ENCODE assay signal across 29 mouse cellular contexts in the genomic region with DNA sequence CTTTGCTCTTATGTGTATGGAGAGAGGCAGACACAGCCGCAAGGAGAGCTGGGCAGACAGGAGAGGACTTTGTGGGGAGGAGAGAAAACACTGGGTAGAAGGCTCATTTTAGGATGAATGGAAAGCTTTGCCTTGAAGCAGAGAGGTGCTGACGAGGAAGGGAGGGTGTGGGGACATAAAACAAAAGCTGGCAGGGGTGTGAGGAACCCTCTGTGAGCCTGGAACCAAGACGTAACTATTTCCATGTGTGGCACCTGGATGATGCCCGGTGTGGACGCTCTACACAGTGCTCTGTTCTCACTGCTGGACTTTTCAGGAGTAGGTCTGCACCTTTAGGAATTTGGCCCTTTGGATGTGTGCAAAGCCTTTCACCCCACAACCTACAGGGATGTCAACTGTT.
DNase-seq lines count a peak whose midpoint lies in the region; ATAC-seq lines count a peak whose summit lies in the region.
"Had no signal": no experiment of that assay in that cellular context is flagged by ENCODE, and none has a peak within 500 bp of the region (broad histone marks: within the 10 kb centered on the region; RNA-seq: fewer than 3 reads in every experiment).

No protein-coding gene starts in this region.

- 28% methylated on average over 5 of the region's 5 CpGs for WGBS in limb, embryonic 12.5 days
- 31% methylated on average over 5 of the region's 5 CpGs for WGBS in limb, embryonic 15.5 days

- H3K36me3 ChIP-seq in limb, embryonic 12.5 days = peaks cover 25% of the 10 kb centered on the region; the same call in 1 of the 2 replicates
- no peaks in the 10 kb centered on the region for H3K36me3 ChIP-seq in limb, embryonic 15.5 days
- H3K36me3 ChIP-seq: forebrain, embryonic 12.5 days; forebrain, embryonic 15.5 days; heart, embryonic 12.5 days; heart, embryonic 15.5 days had no signal

- H3K9me3 ChIP-seq in limb, embryonic 12.5 days = no peaks in the 10 kb centered on the region
- no peaks in the 10 kb centered on the region for H3K9me3 ChIP-seq in limb, embryonic 15.5 days
- H3K9me3 ChIP-seq: embryonic facial prominence, embryonic 10.5 days; embryonic facial prominence, embryonic 13.5 days; forebrain, embryonic 12.5 days; forebrain, embryonic 15.5 days; heart, embryonic 12.5 days; heart, embryonic 15.5 days; hindbrain, embryonic 10.5 days; hindbrain, embryonic 13.5 days had no signal

- peak overlapping the region; percentile 73; the same call in 1 of the 2 replicates for H3K27ac ChIP-seq in limb, embryonic 12.5 days
- H3K27ac ChIP-seq in limb, embryonic 15.5 days = peak overlapping the region; percentile 33; the same call in 1 of the 2 replicates
- H3K27ac ChIP-seq: embryonic facial prominence, embryonic 10.5 days; embryonic facial prominence, embryonic 13.5 days; forebrain, embryonic 12.5 days; forebrain, embryonic 15.5 days; heart, embryonic 15.5 days; hindbrain, embryonic 10.5 days; hindbrain, embryonic 13.5 days had no signal

- no peak overlapping the region for H3K4me2 ChIP-seq in limb, embryonic 12.5 days
- no peak overlapping the region for H3K4me2 ChIP-seq in limb, embryonic 15.5 days
- H3K4me2 ChIP-seq: embryonic facial prominence, embryonic 13.5 days; forebrain, embryonic 12.5 days; forebrain, embryonic 15.5 days; heart, embryonic 15.5 days; hindbrain, embryonic 13.5 days had no signal

- ATAC-seq in limb, embryonic 12.5 days (ENCODE audit: insufficient number of reproducible peaks, insufficient read depth, low FRiP score, low TSS enrichment, low read depth) = peak; percentile 37; the same call in 1 of the 2 replicates
- ATAC-seq in limb, embryonic 15.5 days (ENCODE audit: insufficient number of reproducible peaks, low FRiP score, low TSS enrichment, low read depth) = no peak
- ATAC-seq: CD4-positive, CD25-positive, alpha-beta regulatory T cell, adult 4 months; forebrain, embryonic 15.5 days; hindbrain, embryonic 16.5 days had no signal

- DNase-seq in forelimb bud, embryonic 11.5 days (ENCODE audit: low read depth, low spot score) = peak; percentile 41
- peak; percentile 10 for DNase-seq in hindlimb bud, embryonic 11.5 days (ENCODE audit: extremely low spot score, low read depth, low spot score)
- no peak for DNase-seq in thymus, postnatal 25 days
- DNase-seq in adrenal gland, postnatal 4 days (ENCODE audit: low spot score in 2 of 2) = no peak
- DNase-seq: adrenal gland, adult 2 months; adrenal gland, postnatal 14 days; cerebellum, adult 11-12 months; cerebellum, adult 8-10 months; cerebellum, postnatal 10 days; cerebellum, postnatal 36 days; embryo, embryonic 11 days; gastrocnemius, postnatal 10 days; gastrocnemius, postnatal 36 days; heart, adult 18-20 months; heart, postnatal 10 days; heart, postnatal 36 days had no signal

- H3K9ac ChIP-seq in limb, embryonic 12.5 days (replicated peaks) = no peak overlapping the region
- no peak overlapping the region for H3K9ac ChIP-seq in limb, embryonic 15.5 days
- H3K9ac ChIP-seq: embryonic facial prominence, embryonic 13.5 days; forebrain, embryonic 12.5 days; forebrain, embryonic 15.5 days; heart, embryonic 12.5 days; hindbrain, embryonic 13.5 days had no signal

- no peaks in the 10 kb centered on the region; the same call in 1 of the 2 replicates for H3K27me3 ChIP-seq in limb, embryonic 12.5 days
- no peaks in the 10 kb centered on the region for H3K27me3 ChIP-seq in limb, embryonic 15.5 days
- H3K27me3 ChIP-seq: embryonic facial prominence, embryonic 13.5 days; forebrain, embryonic 15.5 days; heart, embryonic 12.5 days; heart, embryonic 15.5 days; hindbrain, embryonic 13.5 days had no signal

- H3K4me1 ChIP-seq in limb, embryonic 12.5 days (replicated peaks) = peaks cover 38% of the 10 kb centered on the region
- H3K4me1 ChIP-seq in limb, embryonic 15.5 days = peaks cover 52% of the 10 kb centered on the region
- H3K4me1 ChIP-seq: embryonic facial prominence, embryonic 13.5 days; forebrain, embryonic 15.5 days had no signal

- H3K4me3 ChIP-seq in limb, embryonic 12.5 days (replicated peaks) = no peak overlapping the region
- no peak overlapping the region for H3K4me3 ChIP-seq in limb, embryonic 15.5 days
- H3K4me3 ChIP-seq: embryonic facial prominence, embryonic 10.5 days; embryonic facial prominence, embryonic 13.5 days; erythroblast, embryonic 14.5 days; forebrain, embryonic 12.5 days; forebrain, embryonic 15.5 days; heart, embryonic 12.5 days; heart, embryonic 15.5 days; hindbrain, embryonic 10.5 days; hindbrain, embryonic 13.5 days had no signal

Comparison
In these comparisons a context has a peak if more than half of its experiments do, and no peak if none do; other contexts are left out.
1. DNase-seq: peak in forelimb bud, embryonic 11.5 days (single experiment) and hindlimb bud, embryonic 11.5 days (single experiment); none in thymus, postnatal 25 days (single experiment) and adrenal gland, postnatal 4 days (0 of 2).